Mouse (Mus musculus) CH12.LX (cell line): ENCODE results near the gene Alg9. TPM values are rescaled to one million over a fixed set of nuclear protein-coding genes. Genes with fewer than 3 reads are reported as not detected.

Experiments used
- DNase-seq: peaks from one replicate; pipeline ENCODE4 v3.0.0-alpha.2; 2013; ENCODE audit errors: extremely low read depth
- H3K27ac ChIP-seq: 2 replicates; pipeline ENCODE4 v1.5.1; 2012; ENCODE audit warnings: low read depth, mild to moderate bottlenecking, control low read depth, moderate library complexity; ENCODE audit not compliant: insufficient read depth
- H3K27me3 ChIP-seq: replicated peaks from 2 replicates; pipeline ENCODE3; 2012; ENCODE audit warnings: inconsistent platforms
- H3K36me3 ChIP-seq, 2 experiments: replicated peaks in 1 of 2; 2 replicates each; pipeline versions ENCODE3 to v1.6.1; 2012; ENCODE audit warnings: inconsistent platforms in 1 of 2, low read length in 1 of 2, mild to moderate bottlenecking in 1 of 2, mixed read lengths in 1 of 2, moderate library complexity in 1 of 2; ENCODE audit not compliant: control insufficient read depth in 1 of 2, insufficient read depth in 1 of 2
- H3K4me1 ChIP-seq, 2 experiments: 2 replicates each; pipeline ENCODE4 v1.6.1; 2012; ENCODE audit warnings: inconsistent platforms in 1 of 2, moderate library complexity in 1 of 2; ENCODE audit not compliant: insufficient read depth in 2 of 2, control insufficient read depth in 1 of 2
- H3K4me2 ChIP-seq: 2 replicates; pipeline ENCODE4 v1.6.1; 2012; ENCODE audit warnings: low read depth, mild to moderate bottlenecking, control low read depth; ENCODE audit not compliant: poor library complexity, insufficient read depth, severe bottlenecking
- H3K4me3 ChIP-seq, 3 experiments: fragments of 150-350 bp in 1 of 3; sonication (generic) in 1 of 3; replicated peaks in 1 of 3; 2 replicates each; pipeline versions ENCODE3 to v1.5.1; 2011 to 2012; ENCODE audit warnings: low read depth in 2 of 3, low read length in 2 of 3, mild to moderate bottlenecking in 2 of 3, moderate library complexity in 2 of 3, control low read depth in 1 of 3, improper control_type of control experiment in 1 of 3, inconsistent platforms in 1 of 3, mixed read lengths in 1 of 3; ENCODE audit not compliant: poor library complexity in 1 of 3
- H3K79me2 ChIP-seq: replicated peaks from 2 replicates; pipeline ENCODE4 v1.6.1; 2012; ENCODE audit warnings: mild to moderate bottlenecking, moderate library complexity; ENCODE audit not compliant: control insufficient read depth, poor library complexity, insufficient read depth, severe bottlenecking; ENCODE audit errors: extremely low read depth
- H3K9ac ChIP-seq: 2 replicates; pipeline ENCODE4 v1.6.1; 2012; ENCODE audit warnings: low read depth, mild to moderate bottlenecking, control low read depth, moderate library complexity; ENCODE audit not compliant: insufficient read depth
- H3K9me3 ChIP-seq: replicated peaks from 2 replicates; pipeline ENCODE3; 2012; ENCODE audit warnings: low read length, inconsistent platforms, mixed read lengths
- CTCF ChIP-seq, 2 experiments: IDR thresholded peaks in 1 of 2; conservative IDR thresholded peaks in 1 of 2; 2 replicates each; pipeline ENCODE4 v1.5.1; 2011 to 2012; ENCODE audit warnings: low read depth in 2 of 2, low read length in 2 of 2, improper control_type of control experiment in 1 of 2, inconsistent platforms in 1 of 2, mild to moderate bottlenecking in 1 of 2, moderate library complexity in 1 of 2
- E2F4 ChIP-seq: IDR thresholded peaks from 2 replicates; pipeline ENCODE4 v1.6.1; 2011; ENCODE audit warnings: low read depth, low read length, improper control_type of control experiment; ENCODE audit not compliant: insufficient replicate concordance
- ELF1 ChIP-seq: IDR thresholded peaks from 2 replicates; pipeline ENCODE4 v1.6.1; 2014; ENCODE audit warnings: low read depth, mild to moderate bottlenecking, inconsistent platforms, low read length, improper control_type of control experiment
- EP300 ChIP-seq: IDR thresholded peaks from 2 replicates; pipeline ENCODE4 v1.6.1; 2011; ENCODE audit warnings: low read length, improper control_type of control experiment
- ETS1 ChIP-seq: conservative IDR thresholded peaks from 2 replicates; pipeline ENCODE4 v1.6.1; 2012; ENCODE audit warnings: low read depth, mild to moderate bottlenecking, inconsistent platforms, low read length, improper control_type of control experiment, moderate library complexity
- GABPA ChIP-seq: IDR thresholded peaks from 2 replicates; pipeline ENCODE4 v1.6.1; 2012; ENCODE audit warnings: low read depth, low read length, improper control_type of control experiment, inconsistent platforms; ENCODE audit not compliant: insufficient replicate concordance
- HCFC1 ChIP-seq: IDR thresholded peaks from 2 replicates; pipeline ENCODE4 v1.6.1; 2012; ENCODE audit warnings: low read depth, mild to moderate bottlenecking, inconsistent platforms, low read length, improper control_type of control experiment
- JUN ChIP-seq: IDR thresholded peaks from 2 replicates; pipeline ENCODE4 v1.6.1; 2011; ENCODE audit warnings: low read depth, mild to moderate bottlenecking, low read length, improper control_type of control experiment, moderate library complexity; ENCODE audit not compliant: insufficient read depth
- JUND ChIP-seq: conservative IDR thresholded peaks from 2 replicates; pipeline ENCODE4 v1.6.1; 2011; ENCODE audit warnings: low read depth, low read length, improper control_type of control experiment
- KAT2A ChIP-seq: IDR thresholded peaks from 2 replicates; pipeline ENCODE4 v1.6.1; 2012; ENCODE audit warnings: low read length, improper control_type of control experiment, inconsistent platforms; ENCODE audit not compliant: insufficient replicate concordance
- MAFK ChIP-seq: IDR thresholded peaks from 2 replicates; pipeline ENCODE4 v1.6.1; 2011; ENCODE audit warnings: low read length, improper control_type of control experiment; ENCODE audit not compliant: insufficient replicate concordance
- MAX ChIP-seq: IDR thresholded peaks from 2 replicates; pipeline ENCODE4 v1.6.1; 2011; ENCODE audit warnings: low read length, improper control_type of control experiment
- MEF2A ChIP-seq: IDR thresholded peaks from 2 replicates; pipeline ENCODE4 v1.6.1; 2014; ENCODE audit warnings: low read depth, mild to moderate bottlenecking, inconsistent platforms, low read length, improper control_type of control experiment, borderline replicate concordance
- MXI1 ChIP-seq: IDR thresholded peaks from 2 replicates; pipeline ENCODE4 v1.6.1; 2011; ENCODE audit warnings: mild to moderate bottlenecking, low read depth, low read length, improper control_type of control experiment
- MYC ChIP-seq: IDR thresholded peaks from 2 replicates; pipeline ENCODE4 v1.6.1; 2011; ENCODE audit warnings: low read depth, mild to moderate bottlenecking, improper control_type of control experiment, low read length
- PAX5 ChIP-seq: IDR thresholded peaks from 2 replicates; pipeline ENCODE4 v1.6.1; 2012; ENCODE audit warnings: low read length, inconsistent platforms, mixed read lengths
- RAD21 ChIP-seq: IDR thresholded peaks from 2 replicates; pipeline ENCODE4 v1.6.1; 2011; ENCODE audit warnings: low read depth, mild to moderate bottlenecking, low read length, improper control_type of control experiment, moderate library complexity
- SMC3 ChIP-seq: IDR thresholded peaks from 2 replicates; pipeline ENCODE4 v1.6.1; 2011; ENCODE audit warnings: low read depth, low read length, improper control_type of control experiment
- TBP ChIP-seq: conservative IDR thresholded peaks from 2 replicates; pipeline ENCODE4 v1.6.1; 2011; ENCODE audit warnings: low read depth, low read length, improper control_type of control experiment
- TCF12 ChIP-seq: IDR thresholded peaks from 2 replicates; pipeline ENCODE4 v1.6.1; 2014; ENCODE audit warnings: low read depth, mild to moderate bottlenecking, inconsistent platforms, low read length, improper control_type of control experiment
- USF1 ChIP-seq: IDR thresholded peaks from 2 replicates; pipeline ENCODE4 v1.6.1; 2014; ENCODE audit warnings: low read depth, mild to moderate bottlenecking, inconsistent platforms, low read length, improper control_type of control experiment
- USF2 ChIP-seq: conservative IDR thresholded peaks from 2 replicates; pipeline ENCODE4 v1.6.1; 2011; ENCODE audit warnings: low read depth, low read length, improper control_type of control experiment
- ZMIZ1 ChIP-seq: IDR thresholded peaks from 2 replicates; pipeline ENCODE4 v1.6.1; 2012; ENCODE audit warnings: low read depth, mild to moderate bottlenecking, inconsistent platforms, low read length, improper control_type of control experiment
- dilution Hi-C: fragments of 300-500 bp; cut with MboI; formaldehyde crosslinking; loops from 2 replicates; pipeline ENCODE4 v1.14.3; 2020; ENCODE audit warnings: low sequenced_read_pairs; ENCODE audit not compliant: extremely low pct_unique_long_range_greater_than_20kb, extremely low pct_ligation_motif_present
- in situ Hi-C: fragments of 300-500 bp; cut with MboI; formaldehyde crosslinking; loops from 3 replicates; pipeline ENCODE4 v1.14.3; 2019; ENCODE audit warnings: low sequenced_read_pairs, low pct_ligation_motif_present, low pct_unique_long_range_greater_than_20kb, mixed read lengths
- polyA plus RNA-seq: library from polyadenylated mRNA; unstranded; fragments of >175 nt; gene quantifications from 2 replicates; pipeline ENCODE4 v1.2.1, GENCODE M21; 2012; ENCODE audit warnings: low read depth; ENCODE audit not compliant: insufficient read length
- total RNA-seq, 2 experiments: library from RNA; depleted of rRNA; stranded (reverse); fragments of 300-350 nt in 1 of 2; fragments of >200 nt in 1 of 2; gene quantifications; 2 replicates each; pipeline ENCODE4 v1.2.3; 2012 to 2014

Alg9 gene
- total and polyA plus RNA-seq, 3 experiments = 25.7 to 40.1 (median 39.6) TPM

GRCm38 (mm10) chr9:50800985-50801384 lies 26.2 kb downstream of the Alg9 start:
- Histone ChIP-seq H3K27me3 (no peaks in the 10 kb centered on the region), H3K27ac (no peak overlapping the region), H3K4me1 (no peaks in the 10 kb centered on the region; a peak in 1 of 4 replicates), H3K9ac (no peak overlapping the region), H3K4me2 (no peak overlapping the region), H3K79me2 (no peaks in the 10 kb centered on the region), H3K36me3 (peaks cover 34 to 90% of the 10 kb centered on the region in 2 experiments), H3K9me3 (no peaks in the 10 kb centered on the region), H3K4me3 (no peak overlapping the region)
- in situ Hi-C loops = no loop called here
- DNase-seq = peak; percentile 70
- dilution Hi-C loops = no loop called here
- TF ChIP-seq TCF12 (no peak), USF2 (no peak), KAT2A (no peak), SMC3 (peak; percentile 78), MXI1 (peak; percentile 66; the same call in 1 of the 2 replicates), MAX (peak; percentile 76), ZMIZ1 (no peak), MYC (peak; percentile 97), RAD21 (peak; percentile 82), PAX5 (no peak), CTCF (conservative IDR thresholded peaks at IDR 0.05 in 1 of 2, IDR thresholded peaks at IDR 0.05 in 1 of 2; ENCODE audit: low read depth in 2 of 2, low read length in 2 of 2) (peak; percentile 63 to 81; a peak in 3 of 4 replicates)

GRCm38 (mm10) chr9:50803055-50803671 lies 28.3 kb downstream of the Alg9 start:
- TF ChIP-seq ETS1 = no peak
- TF ChIP-seq EP300 = no peak
- no peak for TF ChIP-seq GABPA
- TF ChIP-seq E2F4 = no peak
- TF ChIP-seq USF1 = no peak
- no peak for TF ChIP-seq MAFK
- no peak for TF ChIP-seq JUND
- no peak for TF ChIP-seq JUN
- no peak for TF ChIP-seq CTCF (conservative IDR thresholded peaks at IDR 0.05 in 1 of 2, IDR thresholded peaks at IDR 0.05 in 1 of 2; ENCODE audit: low read depth in 2 of 2, low read length in 2 of 2)
- TF ChIP-seq HCFC1 = no peak
- TF ChIP-seq TBP = no peak
- no peak for TF ChIP-seq SMC3
- no peak for TF ChIP-seq MAX
- no peak for TF ChIP-seq MEF2A
- TF ChIP-seq ELF1 = no peak
- dilution Hi-C loops (no loop called here), in situ Hi-C loops (no loop called here)
- Histone ChIP-seq H3K27ac (no peak overlapping the region), H3K27me3 (no peaks in the 10 kb centered on the region), H3K9me3 (no peaks in the 10 kb centered on the region), H3K36me3 (peaks cover 45 to 92% of the 10 kb centered on the region in 2 experiments), H3K4me3 (no peak overlapping the region), H3K4me2 (no peak overlapping the region), H3K79me2 (no peaks in the 10 kb centered on the region), H3K4me1 (no peaks in the 10 kb centered on the region; a peak in 1 of 4 replicates), H3K9ac (no peak overlapping the region)
- no peak for DNase-seq
